Mouse (Mus musculus) heart, adult 2 months (tissue): ENCODE measurements at regions not wholly inside any gene's neighbourhood (a gene's known extent, or its start where the extent isn't known, plus 50 kb on each side); places are given as distances from the start of the nearest gene placed in this dataset.

ENCODE experiments used
- DNase-seq, 2 experiments: peaks; one replicate each; pipeline ENCODE4 v3.0.0; 2021
- H3K27ac ChIP-seq: fragments of 200-600 bp; 2 replicates; pipeline ENCODE4 v1.8.1; 2022
- H3K27me3 ChIP-seq: fragments of 200-500 bp; 2 replicates; pipeline ENCODE4 v1.6.1; 2012; ENCODE audit warnings: mild to moderate bottlenecking, low read length, inconsistent platforms, mixed read lengths; ENCODE audit not compliant: control insufficient read depth, insufficient read depth
- H3K36me3 ChIP-seq: fragments of 200-500 bp; 2 replicates; pipeline ENCODE4 v1.6.1; 2012; ENCODE audit warnings: low read length, inconsistent platforms; ENCODE audit not compliant: control insufficient read depth, insufficient read depth
- H3K4me1 ChIP-seq: fragments of 200-500 bp; 2 replicates; pipeline ENCODE4 v1.6.1; 2011; ENCODE audit warnings: low read length; ENCODE audit not compliant: control insufficient read depth, insufficient read depth
- H3K4me3 ChIP-seq: fragments of 200-600 bp; 2 replicates; pipeline ENCODE4 v1.8.1; 2022
- H3K79me2 ChIP-seq: fragments of 200-500 bp; replicated peaks from 2 replicates; pipeline ENCODE4 v1.6.1; 2012; ENCODE audit warnings: mild to moderate bottlenecking, inconsistent platforms, low read length, moderate library complexity, mixed read lengths; ENCODE audit not compliant: control insufficient read depth, insufficient read depth
- H3K9ac ChIP-seq: fragments of 200-500 bp; 2 replicates; pipeline ENCODE4 v1.6.1; 2012; ENCODE audit warnings: low read depth, mild to moderate bottlenecking, control low read depth, inconsistent platforms, low read length, mixed read lengths
- CTCF ChIP-seq: fragments of 200-600 bp; IDR thresholded peaks from 2 replicates; pipeline ENCODE4 v1.8.1; 2022; ENCODE audit warnings: antibody characterized with exemption, mild to moderate bottlenecking, moderate library complexity
- EP300 ChIP-seq: fragments of 200-500 bp; IDR thresholded peaks from 2 replicates; pipeline ENCODE4 v1.6.1; 2011; ENCODE audit warnings: low read depth, low read length, control low read depth; ENCODE audit not compliant: insufficient read depth
- POLR2A ChIP-seq: fragments of 200-500 bp; IDR thresholded peaks from 2 replicates; pipeline ENCODE4 v1.6.1; 2011; ENCODE audit warnings: mild to moderate bottlenecking, low read depth, low read length, control low read depth; ENCODE audit not compliant: insufficient read depth
- WGBS: fragments of 180-500 bp; shearing (Covaris S2); methylation state at CpG from one replicate; pipeline ENCODE4 v1.1.7; 2018; 5-methylcytosine and 5-hydroxymethylcytosine counted together
- intact Hi-C: fragments of 180-260 bp; cut with DNase I; formaldehyde crosslinking; loops from one replicate; pipeline ENCODE4 v1.15.1; 2025

DNA sequence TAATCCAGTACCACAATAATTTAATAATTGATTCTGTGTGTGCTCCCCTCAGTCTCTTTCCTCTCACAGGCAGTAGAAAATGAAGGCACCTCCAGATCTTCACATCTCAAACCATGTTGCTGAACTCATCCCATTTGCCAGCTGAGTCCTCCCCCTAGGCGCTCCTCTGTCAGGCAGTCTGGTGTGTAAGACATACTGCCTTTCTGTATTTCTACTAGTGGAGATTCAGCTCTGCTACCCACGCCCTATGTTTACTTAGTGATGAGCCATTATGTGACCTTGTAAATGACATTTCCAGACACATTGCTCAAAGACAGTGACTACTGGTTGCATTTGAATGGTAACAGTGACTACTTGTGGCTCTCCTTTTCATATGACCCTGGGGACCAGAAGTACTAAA is 387.9 kb downstream of the Serpinb8 start:
- intact Hi-C loops = no loop called here
- Histone ChIP-seq H3K36me3 (no peaks in the 10 kb centered on the region), H3K4me1 (no peaks in the 10 kb centered on the region), H3K9ac (no peak overlapping the region), H3K27ac (no peak overlapping the region), H3K27me3 (no peaks in the 10 kb centered on the region), H3K4me3 (no peak overlapping the region), H3K79me2 (no peaks in the 10 kb centered on the region)
- TF ChIP-seq POLR2A = no peak
- TF ChIP-seq EP300 = no peak
- TF ChIP-seq CTCF = no peak
- 69% methylated on average over 2 of the region's 2 CpGs for WGBS
- no peak for DNase-seq

GRCm38 (mm10) chr1:107978411-107978810 is 388.6 kb downstream of the Serpinb8 start:
- no peak overlapping the region for H3K27ac ChIP-seq
- H3K4me1 ChIP-seq = no peaks in the 10 kb centered on the region
- intact Hi-C loops = no loop called here
- H3K9ac ChIP-seq = no peak overlapping the region
- H3K36me3 ChIP-seq = no peaks in the 10 kb centered on the region
- WGBS = 42% methylated on average over 5 of the region's 5 CpGs
- TF ChIP-seq CTCF (no peak), EP300 (no peak), POLR2A (no peak)
- no peaks in the 10 kb centered on the region for H3K27me3 ChIP-seq
- no peaks in the 10 kb centered on the region for H3K79me2 ChIP-seq
- DNase-seq = no peak
- no peak overlapping the region for H3K4me3 ChIP-seq

GRCm38 (mm10) chr1:107985646-107986045 is 395.8 kb downstream of the Serpinb8 start:
- no peak for DNase-seq
- 87% methylated on average over 2 of the region's 2 CpGs for WGBS
- TF ChIP-seq POLR2A (no peak), CTCF (no peak), EP300 (no peak)
- no peak overlapping the region for H3K4me3 ChIP-seq
- H3K27ac ChIP-seq = no peak overlapping the region
- no peaks in the 10 kb centered on the region for H3K27me3 ChIP-seq
- H3K4me1 ChIP-seq = no peaks in the 10 kb centered on the region
- no peaks in the 10 kb centered on the region for H3K79me2 ChIP-seq
- no peak overlapping the region for H3K9ac ChIP-seq
- intact Hi-C loops = no loop called here
- H3K36me3 ChIP-seq = no peaks in the 10 kb centered on the region

GRCm38 (mm10) chr1:107988076-107988475 is 398.3 kb downstream of the Serpinb8 start:
- TF ChIP-seq POLR2A (no peak), EP300 (no peak), CTCF (no peak)
- H3K9ac ChIP-seq = no peak overlapping the region
- no peak overlapping the region for H3K4me3 ChIP-seq
- 52% methylated on average over 4 of the region's 4 CpGs for WGBS
- intact Hi-C loops = no loop called here
- H3K27me3 ChIP-seq = no peaks in the 10 kb centered on the region
- H3K27ac ChIP-seq = no peak overlapping the region
- no peaks in the 10 kb centered on the region for H3K4me1 ChIP-seq
- H3K36me3 ChIP-seq = no peaks in the 10 kb centered on the region
- no peak for DNase-seq
- H3K79me2 ChIP-seq = no peaks in the 10 kb centered on the region

DNA sequence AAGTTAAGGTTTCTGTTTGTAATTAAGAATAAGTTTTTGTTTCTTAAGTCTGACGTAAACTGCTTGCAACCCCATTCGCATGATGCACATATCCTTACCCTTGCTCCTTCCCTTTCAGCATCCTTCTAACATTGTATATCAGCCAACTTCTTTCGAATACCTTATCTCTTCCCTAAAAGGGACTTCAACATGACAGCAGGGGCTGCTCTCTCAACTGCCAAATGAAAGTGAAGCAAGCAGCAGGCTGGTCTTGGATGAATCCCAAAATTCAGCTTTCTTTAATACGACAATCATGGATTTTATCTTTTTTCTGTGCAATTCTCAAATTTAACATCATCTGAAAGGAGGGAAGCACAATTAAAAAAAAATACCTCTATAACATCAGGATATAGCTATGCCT is 403.2 kb downstream of the Serpinb8 start:
- no peak for DNase-seq
- TF ChIP-seq CTCF (no peak), EP300 (no peak), POLR2A (no peak)
- H3K36me3 ChIP-seq = no peaks in the 10 kb centered on the region

GRCm38 (mm10) chr1:108023721-108024353 is 434.0 kb downstream of the Serpinb8 start:
- WGBS = 78% methylated on average over 5 of the region's 5 CpGs
- H3K4me1 ChIP-seq = no peaks in the 10 kb centered on the region
- intact Hi-C loops = no loop called here

More for the DNA sequence above, 403.2 kb downstream of the Serpinb8 start:
- H3K9ac ChIP-seq = no peak overlapping the region
- H3K27ac ChIP-seq = no peak overlapping the region
- no peaks in the 10 kb centered on the region for H3K79me2 ChIP-seq
- no peaks in the 10 kb centered on the region for H3K27me3 ChIP-seq
- no peak overlapping the region for H3K4me3 ChIP-seq
- intact Hi-C loops = no loop called here
- no peaks in the 10 kb centered on the region for H3K4me1 ChIP-seq
- 59% methylated on average over 4 of the region's 4 CpGs for WGBS

More at GRCm38 (mm10) chr1:108023721-108024353, 434.0 kb downstream of the Serpinb8 start:
- no peak for TF ChIP-seq POLR2A
- TF ChIP-seq CTCF = no peak
- no peak for TF ChIP-seq EP300
- DNase-seq = no peak
- Histone ChIP-seq H3K27me3 (no peaks in the 10 kb centered on the region), H3K9ac (no peak overlapping the region), H3K4me3 (no peak overlapping the region), H3K79me2 (no peaks in the 10 kb centered on the region), H3K36me3 (no peaks in the 10 kb centered on the region), H3K27ac (no peak overlapping the region)
